Mouse (Mus musculus) small intestine, adult 2 months (tissue): ENCODE measurements at regions not wholly inside any gene's neighbourhood (a gene's known extent, or its start where the extent isn't known, plus 50 kb on each side); places are given as distances from the start of the nearest gene placed in this dataset.

Source experiments
- CTCF ChIP-seq: fragments of 200-500 bp; IDR thresholded peaks from 2 replicates; pipeline ENCODE4 v1.5.1; 2012; ENCODE audit warnings: low read depth, mild to moderate bottlenecking, control low read depth, inconsistent platforms, low read length, moderate library complexity, mixed read lengths; ENCODE audit not compliant: insufficient replicate concordance, insufficient read length; ENCODE audit errors: extremely low read depth
- POLR2A ChIP-seq: fragments of 200-500 bp; IDR thresholded peaks from 2 replicates; pipeline ENCODE4 v1.6.1; 2012; ENCODE audit warnings: low read depth, mild to moderate bottlenecking, control low read depth, inconsistent platforms, low read length, moderate library complexity

- TF ChIP-seq POLR2A = no peak
- TF ChIP-seq CTCF = no peak
Observed at GRCm38 (mm10) chr8:92064175-92064821, 262.4 kb upstream of the Irx3 start.
